Mouse (Mus musculus) ovary, adult 18-20 months (tissue): ENCODE data around the gene Gm21977.
"Not testable (repeated sequence)": the region's sequence is repeated elsewhere in the genome, so short reads cannot be mapped to it uniquely, and the experiment has no call there.

Experiments used
- DNase-seq: peaks from one replicate; pipeline ENCODE4 v3.0.0; 2022; ENCODE audit warnings: low spot score, mixed read lengths

The Gm21977 gene

GRCm38 (mm10) chr14:42853377-42853776 is at the start of gene Gm21977:
Gm21977 (minus strand) TSS chr14:42853477.
- not testable (repeated sequence) for DNase-seq
